Mouse (Mus musculus): Measurements from ENCODE around the gene Gm10837. TPM values are rescaled to one million over a fixed set of nuclear protein-coding genes. Genes with fewer than 3 reads are reported as not detected.

Gm10837 gene
- polyA plus RNA-seq, 1 experiment from 2014 or later, result not detected

- DNase-seq (ENCODE audit: low spot score), result no peak
- no peak for ATAC-seq (ENCODE audit: low FRiP score, low TSS enrichment)
- H3K27ac ChIP-seq (replicated peaks), result no peak overlapping the region
Measured at GRCm38 (mm10) chr14:122474041-122474890, 16.1 kb upstream of the Gm10837 start.

GRCm38 (mm10) chr14:122474891-122475556 is 15.4 kb upstream of the Gm10837 start, which contains the start of gene Zic2:
Gene Zic2 (plus strand): TSS chr14:122475435.
- TF ChIP-seq EP300 (optimal IDR thresholded peaks at IDR 0.05), result no peak
- TF ChIP-seq CTCF (IDR thresholded peaks at IDR 0.05; ENCODE audit: low read depth), result no peak
- peak within 1 kb of the TSS; percentile 55 for H3K4me2 ChIP-seq (replicated peaks; ENCODE audit: low read depth)
- no peaks in the 10 kb centered on the region for H3K9me3 ChIP-seq (ENCODE audit: control insufficient read depth, low read length)
- DNase-seq (ENCODE audit: low spot score), result no peak
- H3K27me3 ChIP-seq (ENCODE audit: control insufficient read depth, insufficient read depth, low read length), result peaks cover 48% of the 10 kb centered on the region
- H3K4me1 ChIP-seq (replicated peaks; ENCODE audit: control insufficient read depth, insufficient read depth), result 0 out of 2 replicates have a peak, but pooled peaks cover 3% of the 10 kb centered on the region
- H3K4me3 ChIP-seq (ENCODE audit: low read depth, low read length), result peak within 1 kb of the TSS; percentile 41
- no peaks in the 10 kb centered on the region for H3K36me3 ChIP-seq (ENCODE audit: control insufficient read depth, insufficient read depth, low read length)
- peak; percentile 53; the same call in 1 of the 2 replicates for ATAC-seq (ENCODE audit: low FRiP score, low TSS enrichment)
- no peak within 1 kb of the TSS for H3K9ac ChIP-seq (ENCODE audit: low read length)
- no peak within 1 kb of the TSS for H3K27ac ChIP-seq (replicated peaks)
- under 1% methylated on average over 30 of the region's 73 CpGs for WGBS

More at GRCm38 (mm10) chr14:122474041-122474890, 16.1 kb upstream of the Gm10837 start:
- H3K9ac ChIP-seq (ENCODE audit: low read length), result no peak overlapping the region
- H3K36me3 ChIP-seq (ENCODE audit: control insufficient read depth, insufficient read depth, low read length), result no peaks in the 10 kb centered on the region
- H3K27me3 ChIP-seq (ENCODE audit: control insufficient read depth, insufficient read depth, low read length), result peaks cover 50% of the 10 kb centered on the region
- peak overlapping the region; percentile 41 for H3K4me3 ChIP-seq (ENCODE audit: low read depth, low read length)
- no peaks in the 10 kb centered on the region for H3K9me3 ChIP-seq (ENCODE audit: control insufficient read depth, low read length)
- TF ChIP-seq CTCF (IDR thresholded peaks at IDR 0.05; ENCODE audit: low read depth), result no peak
- TF ChIP-seq EP300 (optimal IDR thresholded peaks at IDR 0.05), result no peak
- under 1% methylated on average over 55 of the region's 57 CpGs for WGBS
- 0 out of 2 replicates have a peak, but pooled peaks cover 3% of the 10 kb centered on the region for H3K4me1 ChIP-seq (replicated peaks; ENCODE audit: control insufficient read depth, insufficient read depth)
- peak overlapping the region; percentile 55 for H3K4me2 ChIP-seq (replicated peaks; ENCODE audit: low read depth)

GRCm38 (mm10) chr14:122475557-122476040 is 14.8 kb upstream of the Gm10837 start:
- H3K4me2 ChIP-seq (replicated peaks; ENCODE audit: low read depth), result peak overlapping the region; percentile 55
- no peak overlapping the region for H3K9ac ChIP-seq (ENCODE audit: low read length)
- H3K4me1 ChIP-seq (replicated peaks; ENCODE audit: control insufficient read depth, insufficient read depth), result 0 out of 2 replicates have a peak, but pooled peaks cover 3% of the 10 kb centered on the region
- ATAC-seq (ENCODE audit: low FRiP score, low TSS enrichment) (no peak), DNase-seq (ENCODE audit: low spot score) (no peak)
- no peak for TF ChIP-seq EP300 (optimal IDR thresholded peaks at IDR 0.05)
- H3K36me3 ChIP-seq (ENCODE audit: control insufficient read depth, insufficient read depth, low read length), result no peaks in the 10 kb centered on the region
- under 1% methylated on average over 41 of the region's 65 CpGs for WGBS
- H3K27me3 ChIP-seq (ENCODE audit: control insufficient read depth, insufficient read depth, low read length), result peaks cover 48% of the 10 kb centered on the region
- H3K9me3 ChIP-seq (ENCODE audit: control insufficient read depth, low read length), result no peaks in the 10 kb centered on the region
- H3K27ac ChIP-seq (replicated peaks), result no peak overlapping the region
- peak overlapping the region; percentile 41 for H3K4me3 ChIP-seq (ENCODE audit: low read depth, low read length)

GRCm38 (mm10) chr14:122476041-122476821 is 14.2 kb upstream of the Gm10837 start:
- Histone ChIP-seq H3K4me1 (replicated peaks; ENCODE audit: control insufficient read depth, insufficient read depth) (0 out of 2 replicates have a peak, but pooled peaks cover 3% of the 10 kb centered on the region), H3K4me3 (ENCODE audit: low read depth, low read length) (peak overlapping the region; percentile 41), H3K9ac (ENCODE audit: low read length) (no peak overlapping the region), H3K4me2 (replicated peaks; ENCODE audit: low read depth) (peak overlapping the region; percentile 55), H3K9me3 (ENCODE audit: control insufficient read depth, low read length) (no peaks in the 10 kb centered on the region), H3K27ac (replicated peaks) (no peak overlapping the region), H3K36me3 (ENCODE audit: control insufficient read depth, insufficient read depth, low read length) (no peaks in the 10 kb centered on the region), H3K27me3 (ENCODE audit: control insufficient read depth, insufficient read depth, low read length) (peaks cover 47% of the 10 kb centered on the region)
- TF ChIP-seq EP300 (optimal IDR thresholded peaks at IDR 0.05) (no peak), CTCF (IDR thresholded peaks at IDR 0.05; ENCODE audit: low read depth) (no peak)
- WGBS, result under 1% methylated on average over 56 of the region's 62 CpGs
- ATAC-seq (ENCODE audit: low FRiP score, low TSS enrichment) (no peak), DNase-seq (ENCODE audit: low spot score) (no peak)

- Histone ChIP-seq H3K9ac (ENCODE audit: low read length) (no peak overlapping the region), H3K27me3 (ENCODE audit: control insufficient read depth, insufficient read depth, low read length) (peaks cover 43% of the 10 kb centered on the region), H3K9me3 (ENCODE audit: control insufficient read depth, low read length) (no peaks in the 10 kb centered on the region), H3K4me1 (replicated peaks; ENCODE audit: control insufficient read depth, insufficient read depth) (0 out of 2 replicates have a peak, but pooled peaks cover 3% of the 10 kb centered on the region), H3K4me3 (ENCODE audit: low read depth, low read length) (no peak overlapping the region), H3K27ac (replicated peaks) (no peak overlapping the region), H3K36me3 (ENCODE audit: control insufficient read depth, insufficient read depth, low read length) (no peaks in the 10 kb centered on the region), H3K4me2 (replicated peaks; ENCODE audit: low read depth) (no peak overlapping the region)
- no peak for DNase-seq (ENCODE audit: low spot score)
- no peak for ATAC-seq (ENCODE audit: low FRiP score, low TSS enrichment)
- TF ChIP-seq EP300 (optimal IDR thresholded peaks at IDR 0.05) (no peak), CTCF (IDR thresholded peaks at IDR 0.05; ENCODE audit: low read depth) (no peak)
- WGBS, result 3% methylated on average over 18 of the region's 18 CpGs
Measured at GRCm38 (mm10) chr14:122476822-122477215, 13.6 kb upstream of the Gm10837 start.
